Mouse (Mus musculus): ENCODE data around the gene Kidins220.

DNA sequence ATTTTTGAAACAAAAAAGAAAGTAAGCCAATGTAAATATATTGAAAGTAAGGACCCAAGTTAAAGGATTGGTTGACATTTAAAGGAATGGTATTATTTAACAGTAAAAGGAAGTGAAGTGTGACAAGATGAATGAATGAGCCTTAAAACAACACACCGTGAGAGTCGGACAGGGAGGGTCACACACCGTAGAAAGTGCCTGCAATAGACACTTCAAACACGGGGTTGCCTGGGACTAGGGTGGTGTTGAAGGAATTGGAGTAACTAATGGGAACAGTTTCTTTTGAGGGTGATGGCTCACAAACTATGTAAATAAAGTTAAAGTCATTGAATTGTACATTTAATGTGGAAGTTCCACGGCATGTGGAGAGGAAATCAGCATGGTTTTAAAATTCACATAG lies 74.5 kb downstream of the Kidins220 start:
- TF ChIP-seq POLR2A (IDR thresholded peaks at IDR 0.05; ENCODE audit: low read depth, low read length) (no peak), CTCF (IDR thresholded peaks at IDR 0.05; ENCODE audit: borderline replicate concordance, insufficient read depth, low read length) (no peak)
